Comparison of ENCODE assay signal across 8 mouse cellular contexts in the genomic region with DNA sequence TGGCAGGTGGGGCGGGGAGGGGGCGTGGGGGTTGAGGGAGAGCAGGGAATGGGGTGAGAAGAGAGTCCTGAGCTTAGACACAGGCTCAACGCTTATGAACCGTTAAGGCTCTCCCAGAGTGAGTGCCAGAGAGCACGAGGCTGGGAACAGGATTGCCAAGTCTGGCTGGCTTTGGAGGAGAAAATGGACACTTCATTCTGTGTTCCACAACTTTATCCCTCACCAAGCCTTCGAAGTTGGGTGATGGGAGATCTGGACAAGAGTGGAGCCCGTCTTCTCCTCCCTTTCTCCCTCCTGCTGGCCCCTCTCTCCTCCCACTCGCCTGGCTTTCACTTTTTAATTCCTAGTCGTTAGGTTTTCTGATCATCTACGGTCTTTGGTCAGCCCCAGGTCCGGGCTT. TPM values are rescaled to one million over a fixed set of nuclear protein-coding genes. Genes with fewer than 3 reads are reported as not detected.
DNase-seq lines count a peak whose midpoint lies in the region; ATAC-seq and TF ChIP-seq lines count a peak whose summit lies in the region.

No protein-coding gene starts in this region.

- H3K9ac ChIP-seq in liver, adult 2 months (ENCODE audit: low read depth, low read length) = no peak overlapping the region
- H3K9ac ChIP-seq in embryonic facial prominence, embryonic 15.5 days = no peak overlapping the region
- H3K9ac ChIP-seq in intestine, embryonic 16.5 days (ENCODE audit: low read depth, low read length) = peak overlapping the region; percentile 82
- peak overlapping the region; percentile 63; the same call in 1 of the 2 replicates for H3K9ac ChIP-seq in neural tube, embryonic 15.5 days (replicated peaks)

- WGBS in liver, adult 2 months = 23% methylated on average over 11 of the region's 11 CpGs
- WGBS in embryonic facial prominence, embryonic 15.5 days = 24% methylated on average over 11 of the region's 11 CpGs
- 24% methylated on average over 11 of the region's 11 CpGs for WGBS in intestine, embryonic 16.5 days
- 28% methylated on average over 11 of the region's 11 CpGs for WGBS in neural tube, embryonic 15.5 days

- TF ChIP-seq POLR2A in liver, adult 2 months (IDR thresholded peaks at IDR 0.05; ENCODE audit: extremely low read depth, insufficient read depth, low read length) = no peak

- H3K27ac ChIP-seq in liver, adult 2 months (replicated peaks; ENCODE audit: insufficient read depth, low read depth, low read length) = no peak overlapping the region
- H3K27ac ChIP-seq in embryonic facial prominence, embryonic 15.5 days (replicated peaks) = no peak overlapping the region
- no peak overlapping the region for H3K27ac ChIP-seq in intestine, embryonic 16.5 days (ENCODE audit: low read length)
- no peak overlapping the region for H3K27ac ChIP-seq in neural tube, embryonic 15.5 days (replicated peaks)

- H3K9me3 ChIP-seq in embryonic facial prominence, embryonic 15.5 days (replicated peaks) = no peaks in the 10 kb centered on the region
- H3K9me3 ChIP-seq in intestine, embryonic 16.5 days (ENCODE audit: control insufficient read depth, low read length) = no peaks in the 10 kb centered on the region
- no peaks in the 10 kb centered on the region for H3K9me3 ChIP-seq in neural tube, embryonic 15.5 days (replicated peaks)

- H3K79me2 ChIP-seq in liver, adult 2 months (ENCODE audit: control insufficient read depth, insufficient read depth, low read length) = no peaks in the 10 kb centered on the region

- peak overlapping the region; percentile 99 for H3K4me2 ChIP-seq in embryonic facial prominence, embryonic 15.5 days (replicated peaks)
- peak overlapping the region; percentile 98 for H3K4me2 ChIP-seq in intestine, embryonic 16.5 days (ENCODE audit: low read depth, low read length)
- peak overlapping the region; percentile 98 for H3K4me2 ChIP-seq in neural tube, embryonic 15.5 days

- peaks cover 3% of the 10 kb centered on the region; the same call in 1 of the 2 replicates for H3K4me1 ChIP-seq in liver, adult 2 months (ENCODE audit: control insufficient read depth, insufficient read depth, low read length)
- peaks cover 15% of the 10 kb centered on the region for H3K4me1 ChIP-seq in embryonic facial prominence, embryonic 15.5 days
- peaks cover 6% of the 10 kb centered on the region; the same call in 1 of the 2 replicates for H3K4me1 ChIP-seq in intestine, embryonic 16.5 days (ENCODE audit: control insufficient read depth, insufficient read depth, low read length)
- H3K4me1 ChIP-seq in neural tube, embryonic 15.5 days = peaks cover 13% of the 10 kb centered on the region

- no peaks in the 10 kb centered on the region for H3K27me3 ChIP-seq in liver, adult 2 months (ENCODE audit: control insufficient read depth, insufficient read depth, low read length)
- no peaks in the 10 kb centered on the region; the same call in none of the 2 replicates for H3K27me3 ChIP-seq in embryonic facial prominence, embryonic 15.5 days
- no peaks in the 10 kb centered on the region for H3K27me3 ChIP-seq in intestine, embryonic 16.5 days (replicated peaks; ENCODE audit: control insufficient read depth, insufficient read depth, low read length)
- peaks cover 36% of the 10 kb centered on the region for H3K27me3 ChIP-seq in neural tube, embryonic 15.5 days (replicated peaks)

- no peak for DNase-seq in liver, adult 2 months (ENCODE audit: extremely low read depth, low read depth, low spot score)
- DNase-seq in liver = no peak
- no peak for DNase-seq in left cerebral cortex, adult 11 months (ENCODE audit: low spot score)
- DNase-seq in layer of hippocampus, adult 8-10 months (ENCODE audit: low spot score in 2 of 2) = no peak
- no peak for DNase-seq in layer of hippocampus, adult 9-11 months

- H3K36me3 ChIP-seq in liver, adult 2 months (ENCODE audit: control insufficient read depth, insufficient read depth, low read length) = no peaks in the 10 kb centered on the region
- no peaks in the 10 kb centered on the region for H3K36me3 ChIP-seq in embryonic facial prominence, embryonic 15.5 days
- H3K36me3 ChIP-seq in intestine, embryonic 16.5 days (ENCODE audit: control insufficient read depth, insufficient read depth, low read length) = no peaks in the 10 kb centered on the region
- no peaks in the 10 kb centered on the region for H3K36me3 ChIP-seq in neural tube, embryonic 15.5 days

- ATAC-seq in embryonic facial prominence, embryonic 15.5 days (ENCODE audit: insufficient number of reproducible peaks, low FRiP score, low TSS enrichment, low read depth) = no peak
- ATAC-seq in intestine, embryonic 16.5 days = no peak
- no peak for ATAC-seq in neural tube, embryonic 15.5 days (ENCODE audit: low FRiP score)

- H3K4me3 ChIP-seq in liver, adult 2 months (ENCODE audit: insufficient read depth, low read depth, low read length) = peak overlapping the region; percentile 83; the same call in 1 of the 2 replicates
- peak overlapping the region; percentile 66 for H3K4me3 ChIP-seq in embryonic facial prominence, embryonic 15.5 days (replicated peaks)
- peak overlapping the region; percentile 82 for H3K4me3 ChIP-seq in intestine, embryonic 16.5 days (ENCODE audit: low read length)
- H3K4me3 ChIP-seq in neural tube, embryonic 15.5 days (replicated peaks) = peak overlapping the region; percentile 60

- no peak for TF ChIP-seq CTCF in liver, adult 2 months (IDR thresholded peaks at IDR 0.05; ENCODE audit: low read depth, low read length)

RNA-seq across cellular contexts. Expression of gene Icosl, which starts 0.6 kb away (rescaled TPM):
- total RNA-seq in liver, adult 2 months (2014; rRNA removed) = 0.55 and 0.81 TPM in 2 replicates
- polyA plus RNA-seq in liver, adult 2 months (2012; rRNA removed) = 0.32 and 0.95 TPM in 2 replicates
- polyA plus RNA-seq in embryonic facial prominence, embryonic 15.5 days (2015; fragmentation: Nextera tagmentation; extraction: Ambion mirVana) = 5.3 and 5.5 TPM in 2 replicates
- 5.9 and 6.7 TPM in 2 replicates for polyA plus RNA-seq in intestine, embryonic 16.5 days (2015; fragmentation: Nextera tagmentation; extraction: Ambion mirVana)
- 0.81 and 3.0 TPM in 2 replicates for polyA plus RNA-seq in neural tube, embryonic 15.5 days (2015; fragmentation: Nextera tagmentation; extraction: Ambion mirVana)
- 10 to 100 TPM; 12.1 to 13.2 (median 13.0) TPM for total RNA-seq in layer of hippocampus, adult 8-10 months (2022)

RNA-seq across cellular contexts. Expression of gene Aire, which starts 25.1 kb away (rescaled TPM):
- not detected in 2 replicates for total RNA-seq in liver, adult 2 months (2014; rRNA removed)
- not detected in 2 replicates for polyA plus RNA-seq in liver, adult 2 months (2012; rRNA removed)
- polyA plus RNA-seq in embryonic facial prominence, embryonic 15.5 days (2015; fragmentation: Nextera tagmentation; extraction: Ambion mirVana) = 0.30 and 0.31 TPM in 2 replicates
- 0.16 and 0.20 TPM in 2 replicates for polyA plus RNA-seq in intestine, embryonic 16.5 days (2015; fragmentation: Nextera tagmentation; extraction: Ambion mirVana)
- polyA plus RNA-seq in neural tube, embryonic 15.5 days (2015; fragmentation: Nextera tagmentation; extraction: Ambion mirVana) = 0.18 and 2.5 TPM in 2 replicates
- under 1 TPM; 0.56 to 0.93 (median 0.63) TPM for total RNA-seq in layer of hippocampus, adult 8-10 months (2022)

RNA-seq across cellular contexts. Expression of gene Dnmt3l, which starts 26.8 kb away (rescaled TPM):
- not detected in 2 replicates for total RNA-seq in liver, adult 2 months (2014; rRNA removed)
- polyA plus RNA-seq in liver, adult 2 months (2012; rRNA removed) = not detected in 2 replicates
- polyA plus RNA-seq in embryonic facial prominence, embryonic 15.5 days (2015; fragmentation: Nextera tagmentation; extraction: Ambion mirVana) = 0.39 and 0.65 TPM in 2 replicates
- polyA plus RNA-seq in intestine, embryonic 16.5 days (2015; fragmentation: Nextera tagmentation; extraction: Ambion mirVana) = 0.29 and 0.33 TPM in 2 replicates
- polyA plus RNA-seq in neural tube, embryonic 15.5 days (2015; fragmentation: Nextera tagmentation; extraction: Ambion mirVana) = 0.09 TPM in 1 of 2 replicates, not detected in the other
- under 1 TPM in 3 of 4 experiments, not detected in 1; 0.29 to 0.72 (median 0.30) TPM for total RNA-seq in layer of hippocampus, adult 8-10 months (2022)

RNA-seq across cellular contexts. Expression of gene Pfkl, which starts 58.7 kb away (rescaled TPM):
- 17.5 and 21.1 TPM in 2 replicates for total RNA-seq in liver, adult 2 months (2014; rRNA removed)
- polyA plus RNA-seq in liver, adult 2 months (2012; rRNA removed) = 38.6 and 46.0 TPM in 2 replicates
- 129 and 148 TPM in 2 replicates for polyA plus RNA-seq in embryonic facial prominence, embryonic 15.5 days (2015; fragmentation: Nextera tagmentation; extraction: Ambion mirVana)
- polyA plus RNA-seq in intestine, embryonic 16.5 days (2015; fragmentation: Nextera tagmentation; extraction: Ambion mirVana) = 282 and 298 TPM in 2 replicates
- polyA plus RNA-seq in neural tube, embryonic 15.5 days (2015; fragmentation: Nextera tagmentation; extraction: Ambion mirVana) = 112 and 133 TPM in 2 replicates
- total RNA-seq in layer of hippocampus, adult 8-10 months (2022) = 100 to 1,000 TPM; 224 to 240 (median 229) TPM

Comparison
In these comparisons a context has a peak if more than half of its experiments do, and no peak if none do; other contexts are left out.
1. H3K9ac ChIP-seq: peak in intestine, embryonic 16.5 days (single experiment) and neural tube, embryonic 15.5 days (single experiment); none in liver, adult 2 months (single experiment) and embryonic facial prominence, embryonic 15.5 days (single experiment).
2. Peak in every context shown above with its lines, with median percentiles within 50 percentile points of each other: H3K4me3 ChIP-seq and H3K4me2 ChIP-seq.